8 mouse cellular contexts compared by ENCODE assay signal in the genomic region with DNA sequence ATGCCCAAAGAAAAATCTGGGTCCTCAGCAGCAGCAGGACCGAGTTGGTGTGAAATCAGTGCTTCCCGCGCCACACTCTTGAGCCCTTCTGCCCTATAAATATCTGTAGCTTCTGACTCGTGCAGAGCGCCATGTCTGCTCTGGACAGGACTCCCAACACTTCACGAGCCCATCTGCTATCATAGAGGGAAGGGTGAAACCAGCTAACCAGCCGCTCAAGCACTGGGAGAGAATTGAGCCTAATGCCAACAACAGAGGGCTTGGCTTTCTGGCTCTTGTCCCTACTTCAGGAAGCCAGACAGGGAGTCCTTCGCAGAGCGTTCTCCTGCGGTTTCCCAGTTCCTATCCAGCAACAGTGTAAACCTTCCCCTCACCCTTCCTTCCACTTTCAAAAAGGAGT. TPM values are rescaled to one million over a fixed set of nuclear protein-coding genes. Genes with fewer than 3 reads are reported as not detected.
A peak's percentile ranks its signal among the peaks of the same experiment; 100 is the strongest.
DNase-seq lines count a peak whose midpoint lies in the region; ATAC-seq and TF ChIP-seq lines count a peak whose summit lies in the region.

No protein-coding gene starts in this region.

- H3K27ac ChIP-seq in forebrain, embryonic 12.5 days = peak overlapping the region; percentile 26; the same call in 1 of the 2 replicates
- H3K27ac ChIP-seq in limb, embryonic 12.5 days = peak overlapping the region; percentile 69; the same call in 1 of the 2 replicates

- 43% methylated on average over 10 of the region's 10 CpGs for WGBS in forebrain, embryonic 12.5 days
- WGBS in limb, embryonic 12.5 days = 46% methylated on average over 10 of the region's 10 CpGs

- H3K4me1 ChIP-seq in G1E (ENCODE audit: insufficient read depth, low read depth, low read length) = peaks cover 88% of the 10 kb centered on the region
- peaks cover 54% of the 10 kb centered on the region for H3K4me1 ChIP-seq in forebrain, embryonic 12.5 days
- peaks cover 50% of the 10 kb centered on the region for H3K4me1 ChIP-seq in limb, embryonic 12.5 days (replicated peaks)

- H3K36me3 ChIP-seq in G1E (replicated peaks) = peaks cover 58% of the 10 kb centered on the region
- H3K36me3 ChIP-seq in forebrain, embryonic 12.5 days (replicated peaks) = no peaks in the 10 kb centered on the region
- no peaks in the 10 kb centered on the region for H3K36me3 ChIP-seq in limb, embryonic 12.5 days

- no peak for TF ChIP-seq CTCF in G1E (IDR thresholded peaks at IDR 0.05; ENCODE audit: low read depth, low read length)

- no peak overlapping the region for H3K4me2 ChIP-seq in forebrain, embryonic 12.5 days
- 0 out of 2 replicates have a peak overlapping the region, but pooled peaks have one; percentile 9 for H3K4me2 ChIP-seq in limb, embryonic 12.5 days

- H3K4me3 ChIP-seq in G1E (ENCODE audit: low read depth, low read length) = peak overlapping the region; percentile 65; the same call in 1 of the 2 replicates
- H3K4me3 ChIP-seq in forebrain, embryonic 12.5 days (replicated peaks) = no peak overlapping the region
- H3K4me3 ChIP-seq in limb, embryonic 12.5 days (replicated peaks) = no peak overlapping the region

- H3K9me3 ChIP-seq in G1E (replicated peaks) = no peaks in the 10 kb centered on the region
- H3K9me3 ChIP-seq in forebrain, embryonic 12.5 days = no peaks in the 10 kb centered on the region
- no peaks in the 10 kb centered on the region for H3K9me3 ChIP-seq in limb, embryonic 12.5 days

- H3K9ac ChIP-seq in forebrain, embryonic 12.5 days = no peak overlapping the region
- H3K9ac ChIP-seq in limb, embryonic 12.5 days (replicated peaks) = no peak overlapping the region

- DNase-seq in frontal cortex, postnatal 10 days (ENCODE audit: low spot score in 2 of 2) = no peak
- DNase-seq in G1E (ENCODE audit: low spot score) = no peak
- no peak for DNase-seq in spleen, postnatal 10 days (ENCODE audit: low spot score in 2 of 2)
- no peak for DNase-seq in urinary bladder, postnatal 25 days (ENCODE audit: low spot score)
- DNase-seq in urinary bladder, postnatal 36 days (ENCODE audit: low spot score in 2 of 2) = no peak

- no peaks in the 10 kb centered on the region for H3K27me3 ChIP-seq in G1E (ENCODE audit: insufficient read depth, low read length)
- H3K27me3 ChIP-seq in forebrain, embryonic 12.5 days = no peaks in the 10 kb centered on the region
- no peaks in the 10 kb centered on the region for H3K27me3 ChIP-seq in limb, embryonic 12.5 days

- ATAC-seq in frontal cortex, adult (ENCODE audit: low TSS enrichment) = peak; percentile 21; the same call in 1 of the 2 replicates
- ATAC-seq in G1E (ENCODE audit: extremely low read depth, insufficient number of reproducible peaks, low FRiP score, poor library complexity, severe bottlenecking) = no peak
- no peak for ATAC-seq in forebrain, embryonic 12.5 days (ENCODE audit: low FRiP score)
- no peak for ATAC-seq in limb, embryonic 12.5 days (ENCODE audit: insufficient number of reproducible peaks, insufficient read depth, low FRiP score, low TSS enrichment, low read depth)

RNA-seq across cellular contexts. Expression of gene Mark2, which starts 30.4 kb away (rescaled TPM):
- total RNA-seq in G1E (2014; fragmentation: Nextera tagmentation) (170 and 182 TPM in 2 replicates), G1E (2017) (18.4 and 22.0 TPM in 2 replicates)
- polyA plus RNA-seq in G1E (2012) = 297 and 319 TPM in 2 replicates
- polyA plus RNA-seq in forebrain, embryonic 12.5 days (2016; fragmentation: Nextera tagmentation; extraction: Ambion mirVana) = 47.6 and 53.5 TPM in 2 replicates
- polyA plus RNA-seq in limb, embryonic 12.5 days (2016; fragmentation: Nextera tagmentation; extraction: Ambion mirVana) = 54.4 and 58.5 TPM in 2 replicates

RNA-seq across cellular contexts. Expression of gene Rcor2, which starts 44.2 kb away (rescaled TPM):
- total RNA-seq in G1E (2014; fragmentation: Nextera tagmentation) (20.9 and 22.2 TPM in 2 replicates), G1E (2017) (20.8 and 22.5 TPM in 2 replicates)
- polyA plus RNA-seq in G1E (2012) = 62.2 and 74.4 TPM in 2 replicates
- 88.6 and 89.4 TPM in 2 replicates for polyA plus RNA-seq in forebrain, embryonic 12.5 days (2016; fragmentation: Nextera tagmentation; extraction: Ambion mirVana)
- polyA plus RNA-seq in limb, embryonic 12.5 days (2016; fragmentation: Nextera tagmentation; extraction: Ambion mirVana) = 50.9 and 51.1 TPM in 2 replicates
